Mouse (Mus musculus) left cerebral cortex, adult 2 months (tissue): Measurements from ENCODE around the gene Ifitm6. TPM values are rescaled to one million over a fixed set of nuclear protein-coding genes. Genes with fewer than 3 reads are reported as not detected.
"Not testable (repeated sequence)": the region's sequence is repeated elsewhere in the genome, so short reads cannot be mapped to it uniquely, and the experiment has no call there.

Experiments used
- DNase-seq, 2 experiments: peaks; one replicate each; pipeline ENCODE4 v3.0.0; 2021 to 2022; ENCODE audit warnings: low spot score in 2 of 2, mixed read lengths in 1 of 2; ENCODE audit errors: extremely low spot score in 1 of 2
- H3K27ac ChIP-seq: fragments of 200-600 bp; 2 replicates; pipeline ENCODE4 v1.8.1; 2022
- H3K4me3 ChIP-seq: fragments of 200-600 bp; 2 replicates; pipeline ENCODE4 v1.8.1; 2022
- CTCF ChIP-seq: fragments of 200-600 bp; IDR thresholded peaks from 2 replicates; pipeline ENCODE4 v1.8.1; 2022; ENCODE audit warnings: antibody characterized with exemption, mild to moderate bottlenecking, moderate library complexity
- intact Hi-C: fragments of 180-260 bp; cut with DNase I; formaldehyde crosslinking; loops from one replicate; pipeline ENCODE4 v1.15.1; 2025
- total RNA-seq, 2 experiments: library from RNA; stranded (reverse); gene quantifications; 2 replicates each; pipeline ENCODE4 v1.2.3; 2021

Ifitm6 gene
- total RNA-seq, 2 experiments from 2014 or later, result 0.57 TPM; not detected in 1

DNA sequence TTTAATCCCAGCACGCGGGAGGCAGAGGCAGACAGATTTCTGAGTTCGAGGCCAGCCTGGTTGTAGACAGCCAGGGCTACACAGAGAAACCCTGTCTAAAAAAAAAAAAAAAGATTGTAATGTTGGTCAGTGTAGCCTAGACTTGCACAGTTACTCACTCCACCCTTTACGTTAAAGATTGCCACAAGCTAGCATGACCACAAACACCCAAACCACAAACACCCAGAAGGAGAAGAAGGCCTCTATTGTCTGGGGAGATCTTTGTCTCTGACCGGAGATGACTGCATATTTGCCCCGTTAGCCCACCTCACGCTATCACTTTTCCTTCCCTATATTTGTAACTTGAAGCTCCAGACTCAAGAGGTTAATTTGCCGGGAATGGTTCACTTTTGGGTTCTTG, 36.0 kb downstream of the Ifitm6 start:
- Histone ChIP-seq H3K4me3 (no peak overlapping the region), H3K27ac (no peak overlapping the region)
- no peak for DNase-seq
- intact Hi-C loops, result no loop called here
- no peak for TF ChIP-seq CTCF

- H3K4me3 ChIP-seq, H3K27ac ChIP-seq, DNase-seq, intact Hi-C loops: not testable (repeated sequence)
Observed at GRCm38 (mm10) chr7:140976720-140977119, 41.0 kb downstream of the Ifitm6 start.

- intact Hi-C loops, result no loop called here
- no peak for DNase-seq
- no peak for TF ChIP-seq CTCF
Observed at GRCm38 (mm10) chr7:140975465-140975864, 42.3 kb downstream of the Ifitm6 start.

DNA sequence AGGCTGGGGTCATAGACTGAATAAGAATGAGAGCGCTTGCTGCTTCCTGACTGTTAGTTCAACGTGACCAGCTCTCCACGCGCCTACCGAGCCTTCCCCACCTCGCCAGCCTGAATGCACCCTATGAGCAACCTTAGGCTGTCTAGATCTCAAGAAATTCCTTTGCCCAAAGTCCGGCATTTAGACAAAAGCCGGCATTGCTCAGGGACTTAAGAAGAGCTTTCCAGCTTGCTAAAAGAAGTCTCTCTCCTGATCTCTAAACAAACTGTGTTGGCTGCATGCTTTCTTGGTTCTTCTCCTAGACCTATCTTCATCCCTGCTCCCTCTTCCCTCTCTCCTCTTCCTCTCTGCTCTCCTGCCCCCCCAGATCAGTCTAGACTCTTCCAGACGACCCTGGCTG, 42.8 kb downstream of the Ifitm6 start:
- no peak for TF ChIP-seq CTCF
- H3K27ac ChIP-seq, result no peak overlapping the region
- DNase-seq, result no peak
- intact Hi-C loops, result no loop called here
- H3K4me3 ChIP-seq, result no peak overlapping the region

More at GRCm38 (mm10) chr7:140975465-140975864, 42.3 kb downstream of the Ifitm6 start:
- H3K27ac ChIP-seq, result no peak overlapping the region
- no peak overlapping the region for H3K4me3 ChIP-seq

GRCm38 (mm10) chr7:140973396-140974165, 44.1 kb downstream of the Ifitm6 start:
- no peak for DNase-seq

GRCm38 (mm10) chr7:140971479-140972171, 46.1 kb downstream of the Ifitm6 start:
- H3K4me3 ChIP-seq, result no peak overlapping the region
- intact Hi-C loops, result no loop called here
- DNase-seq, result no peak
- no peak for TF ChIP-seq CTCF
- H3K27ac ChIP-seq, result no peak overlapping the region

More at GRCm38 (mm10) chr7:140973396-140974165, 44.1 kb downstream of the Ifitm6 start:
- no peak for TF ChIP-seq CTCF
- H3K27ac ChIP-seq, result no peak overlapping the region; the same call in 1 of the 2 replicates
- intact Hi-C loops, result no loop called here
- no peak overlapping the region for H3K4me3 ChIP-seq

- intact Hi-C loops, result no loop called here
- Histone ChIP-seq H3K27ac (no peak overlapping the region), H3K4me3 (no peak overlapping the region)
- TF ChIP-seq CTCF, result no peak
- no peak for DNase-seq
Observed at GRCm38 (mm10) chr7:140970931-140971330, 46.8 kb downstream of the Ifitm6 start.

DNA sequence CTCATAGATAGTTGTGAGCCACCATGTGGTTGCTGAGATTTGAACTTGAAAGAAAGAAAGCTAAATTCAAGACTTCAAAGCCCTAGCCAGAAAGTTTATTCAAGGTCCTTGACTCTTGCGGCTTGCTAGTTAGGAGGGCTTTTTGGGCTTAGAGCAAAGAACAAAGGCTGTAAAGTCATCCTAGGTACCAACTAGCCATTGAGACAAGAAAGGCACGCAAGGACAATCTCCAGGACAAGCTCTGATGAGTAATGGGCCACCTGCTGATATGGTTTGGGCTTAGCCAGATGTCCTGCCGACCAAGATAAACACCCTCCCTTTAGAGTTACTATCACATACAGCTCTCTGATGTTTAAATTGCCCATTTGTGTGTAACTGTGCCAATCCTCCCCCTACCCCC, 49.0 kb downstream of the Ifitm6 start:
- intact Hi-C loops, result not testable (repeated sequence)

GRCm38 (mm10) chr7:140967862-140968591, 49.7 kb downstream of the Ifitm6 start:
- intact Hi-C loops, result no loop called here
- TF ChIP-seq CTCF, result no peak
- Histone ChIP-seq H3K27ac (no peak overlapping the region), H3K4me3 (no peak overlapping the region)
- no peak for DNase-seq

More for the DNA sequence above, 49.0 kb downstream of the Ifitm6 start:
- not testable (repeated sequence) for DNase-seq, H3K27ac ChIP-seq, H3K4me3 ChIP-seq

- no peak for TF ChIP-seq CTCF
- DNase-seq, result no peak
- Histone ChIP-seq H3K4me3 (no peak within 1 kb of the TSS), H3K27ac (no peak within 1 kb of the TSS)
- intact Hi-C loops, result no loop called here
Observed at GRCm38 (mm10) chr7:140966921-140967320, 50.8 kb downstream of the Ifitm6 start, which contains the start of gene Ifitm1. Ifitm1 (plus strand) TSS chr7:140967221.

Other genes starting within 250 kb of the Ifitm6 start
- under 1 TPM; 0.32 to 0.47 TPM for gene Syce1, start 230.1 kb downstream of the Ifitm6 start, total RNA-seq
- gene Zfp941, start 195.7 kb downstream of the Ifitm6 start, total RNA-seq, result 10 to 100 TPM; 29.1 to 31.2 TPM
- 1 to 10 TPM; 3.9 to 5.9 TPM for gene Urah, start 182.9 kb downstream of the Ifitm6 start, total RNA-seq
- gene Scgb1c1, start 172.4 kb downstream of the Ifitm6 start, total RNA-seq, result not detected
- gene Odf3, start 170.1 kb downstream of the Ifitm6 start, total RNA-seq, result not detected
- 1 to 10 TPM; 1.5 to 2.6 TPM for gene Gm45785, start 161.6 kb downstream of the Ifitm6 start, total RNA-seq
- 10 to 100 TPM; 62.1 to 74.2 TPM for gene Ric8a, start 161.0 kb downstream of the Ifitm6 start, total RNA-seq
- gene Bet1l, start 160.3 kb downstream of the Ifitm6 start, total RNA-seq, result 10 to 100 TPM; 24.6 to 24.8 TPM
- 100 to 1,000 TPM; 101 to 107 TPM for gene Psmd13, start 136.0 kb downstream of the Ifitm6 start, total RNA-seq
- 10 to 100 TPM; 72.2 to 76.5 TPM for gene Sirt3, start 135.6 kb downstream of the Ifitm6 start, total RNA-seq
- 1 to 10 TPM in 1 of 2 experiments, not detected in 1; 2.0 TPM for gene Cox8b, start 117.5 kb downstream of the Ifitm6 start, total RNA-seq
- 1 to 10 TPM in 1 of 2 experiments, under 1 TPM in 1; 0.68 to 1.2 TPM for gene Nlrp6, start 97.0 kb downstream of the Ifitm6 start, total RNA-seq
- 1 to 10 TPM; 4.5 to 4.7 TPM for gene Pgghg, start 76.5 kb downstream of the Ifitm6 start, total RNA-seq
- gene Ifitm5, start 67.6 kb downstream of the Ifitm6 start, total RNA-seq, result not detected
- not detected for gene Gm45717, start 62.0 kb downstream of the Ifitm6 start, total RNA-seq
- gene Ifitm2, start 61.9 kb downstream of the Ifitm6 start, total RNA-seq, result 10 to 100 TPM; 10.8 to 17.7 TPM
- gene Ifitm1, start 50.7 kb downstream of the Ifitm6 start, total RNA-seq, result 1 to 10 TPM; 3.7 to 5.8 TPM
- gene Ifitm3, start 7.2 kb downstream of the Ifitm6 start, total RNA-seq, result 10 to 100 TPM; 10.9 to 16.7 TPM
- gene Gm17387, start 11.2 kb upstream of the Ifitm6 start, total RNA-seq, result not detected
- 10 to 100 TPM; 87.4 to 95.9 TPM for gene B4galnt4, start 43.2 kb upstream of the Ifitm6 start, total RNA-seq
- gene Pkp3, start 60.3 kb upstream of the Ifitm6 start, total RNA-seq, result not detected
- 1 to 10 TPM; 1.7 to 3.4 TPM for gene Sigirr, start 82.6 kb upstream of the Ifitm6 start, total RNA-seq
- not detected for gene Ano9, start 99.9 kb upstream of the Ifitm6 start, total RNA-seq
- gene Ptdss2, start 104.5 kb upstream of the Ifitm6 start, total RNA-seq, result 10 to 100 TPM; 46.9 to 51.6 TPM
- 10 to 100 TPM; 36.5 to 37.3 TPM for gene Rnh1, start 154.9 kb upstream of the Ifitm6 start, total RNA-seq
- 100 to 1,000 TPM; 219 to 244 TPM for gene Hras, start 176.1 kb upstream of the Ifitm6 start, total RNA-seq
- gene Lrrc56, start 176.2 kb upstream of the Ifitm6 start, total RNA-seq, result 1 to 10 TPM; 3.9 to 5.0 TPM
- gene Lmntd2, start 196.2 kb upstream of the Ifitm6 start, total RNA-seq, result not detected
- 1 to 10 TPM in 1 of 2 experiments, under 1 TPM in 1; 0.94 to 1.3 TPM for gene Rassf7, start 197.9 kb upstream of the Ifitm6 start, total RNA-seq
- gene Phrf1, start 210.9 kb upstream of the Ifitm6 start, total RNA-seq, result 10 to 100 TPM; 70.5 to 77.2 TPM
- gene Irf7, start 248.6 kb upstream of the Ifitm6 start, total RNA-seq, result 1 to 10 TPM in 1 of 2 experiments, under 1 TPM in 1; 0.59 to 1.2 TPM